Mouse (Mus musculus): ENCODE measurements at regions not wholly inside any gene's neighbourhood (a gene's known extent, or its start where the extent isn't known, plus 50 kb on each side); places are given as distances from the start of the nearest gene placed in this dataset.

DNA sequence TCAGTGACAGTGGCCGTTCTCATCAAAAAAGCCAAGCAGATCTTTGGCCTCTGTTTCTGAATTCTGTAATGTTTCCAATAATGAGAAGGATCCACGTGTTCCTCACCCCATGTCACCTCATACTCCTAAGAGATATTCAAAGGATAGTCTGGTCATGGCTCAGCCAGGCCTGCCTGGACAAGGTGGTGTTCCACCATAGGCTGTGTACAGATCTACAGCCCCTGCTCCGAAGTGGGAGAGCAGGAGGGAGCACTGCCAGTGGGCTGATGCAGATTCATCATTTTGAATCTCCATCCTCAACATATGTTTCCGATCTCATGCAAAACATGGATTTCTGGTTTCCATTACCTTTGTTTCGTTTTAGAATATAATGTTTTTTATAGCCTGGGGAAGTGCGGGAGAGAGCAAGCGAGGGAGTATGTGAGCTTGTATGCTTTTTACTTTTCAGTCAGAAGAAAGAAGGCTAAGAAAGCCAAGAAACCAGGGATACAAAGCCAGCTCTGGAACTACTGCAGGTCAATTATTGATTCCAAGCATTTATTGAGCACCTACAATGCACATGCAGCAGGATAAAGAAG is 166.5 kb upstream of the Usp24 start:
- H3K9me3 ChIP-seq = no peaks in the 10 kb centered on the region

DNA sequence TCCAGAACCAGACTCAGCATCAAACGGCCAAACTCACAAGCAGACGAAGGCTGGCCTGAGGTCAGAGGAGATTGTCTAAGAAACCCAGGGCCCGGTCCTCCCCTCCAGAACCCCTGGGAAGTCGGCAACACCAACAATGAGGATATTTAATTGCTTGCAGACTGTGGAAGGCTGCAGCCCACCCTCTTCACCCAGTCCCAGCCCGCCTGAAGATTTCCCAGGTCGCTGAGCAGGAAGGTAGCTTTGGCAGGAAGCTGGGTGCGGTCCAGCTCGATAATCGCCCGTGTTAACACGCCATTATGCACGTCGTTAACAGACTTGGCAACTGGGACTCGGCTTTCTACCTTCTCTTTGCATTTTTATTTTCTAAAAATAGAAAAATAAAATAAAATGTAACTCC is 165.2 kb upstream of the Usp24 start:
- H3K27ac ChIP-seq = no peak overlapping the region

More for the DNA sequence above, 166.5 kb upstream of the Usp24 start:
- H3K4me1 ChIP-seq = no peaks in the 10 kb centered on the region; the same call in 1 of the 2 replicates
- H3K27ac ChIP-seq = no peak overlapping the region
- no peaks in the 10 kb centered on the region for H3K36me3 ChIP-seq
- no peaks in the 10 kb centered on the region for H3K27me3 ChIP-seq (ENCODE audit: insufficient read depth, poor library complexity, severe bottlenecking)
- no peak for DNase-seq (ENCODE audit: low spot score)
- H3K4me3 ChIP-seq = no peak overlapping the region
- 89% methylated on average over 7 of the region's 7 CpGs for WGBS

DNA sequence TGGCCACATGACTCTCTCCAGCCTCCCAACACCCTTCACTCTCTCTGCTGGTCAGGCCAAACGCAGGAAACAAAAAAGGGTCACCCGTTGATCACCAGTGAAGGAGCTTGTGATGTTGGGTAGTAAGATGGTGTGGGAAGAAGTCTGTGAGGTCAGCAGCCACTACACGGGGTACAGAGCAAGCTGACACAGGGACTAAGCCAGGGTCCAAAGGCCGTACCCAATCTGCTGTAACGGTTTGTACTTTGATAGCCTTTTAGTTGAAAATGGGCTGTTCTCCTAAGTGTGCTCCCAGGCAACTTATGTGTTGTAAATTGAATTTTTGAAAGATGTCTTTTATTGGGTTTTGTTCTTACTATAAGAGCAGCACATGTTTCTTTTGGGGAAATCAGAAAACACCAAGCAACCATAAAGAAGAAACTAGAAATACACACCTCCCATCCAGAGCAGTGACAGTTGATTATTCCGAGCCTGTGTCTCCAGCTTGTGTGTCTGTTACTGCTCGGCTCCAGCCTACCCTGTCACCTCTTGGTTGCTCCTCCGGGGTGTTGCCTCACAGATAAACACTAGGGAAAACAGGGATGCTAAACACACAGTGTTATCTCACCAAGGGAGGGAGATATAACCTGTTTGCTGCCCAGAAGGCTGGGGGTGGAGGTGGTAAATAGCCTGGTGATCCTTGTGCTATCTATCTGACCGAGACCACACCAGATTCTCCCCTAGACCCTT is 158.4 kb upstream of the Usp24 start:
- Histone ChIP-seq H3K4me1 (no peaks in the 10 kb centered on the region), H3K4me3 (no peak overlapping the region), H3K27me3 (ENCODE audit: insufficient read depth, poor library complexity, severe bottlenecking) (no peaks in the 10 kb centered on the region), H3K9me3 (no peaks in the 10 kb centered on the region), H3K36me3 (no peaks in the 10 kb centered on the region), H3K27ac (no peak overlapping the region)
- WGBS = 54% methylated on average over 9 of the region's 9 CpGs
- no peak for DNase-seq (ENCODE audit: low spot score)

More for the DNA sequence above, 165.2 kb upstream of the Usp24 start:
- no peaks in the 10 kb centered on the region for H3K9me3 ChIP-seq
- no peak overlapping the region for H3K4me3 ChIP-seq
- H3K27me3 ChIP-seq (ENCODE audit: insufficient read depth, poor library complexity, severe bottlenecking) = no peaks in the 10 kb centered on the region
- WGBS = 79% methylated on average over 14 of the region's 14 CpGs
- no peaks in the 10 kb centered on the region; the same call in 1 of the 2 replicates for H3K4me1 ChIP-seq
- DNase-seq (ENCODE audit: low spot score) = no peak
- no peaks in the 10 kb centered on the region for H3K36me3 ChIP-seq

DNA sequence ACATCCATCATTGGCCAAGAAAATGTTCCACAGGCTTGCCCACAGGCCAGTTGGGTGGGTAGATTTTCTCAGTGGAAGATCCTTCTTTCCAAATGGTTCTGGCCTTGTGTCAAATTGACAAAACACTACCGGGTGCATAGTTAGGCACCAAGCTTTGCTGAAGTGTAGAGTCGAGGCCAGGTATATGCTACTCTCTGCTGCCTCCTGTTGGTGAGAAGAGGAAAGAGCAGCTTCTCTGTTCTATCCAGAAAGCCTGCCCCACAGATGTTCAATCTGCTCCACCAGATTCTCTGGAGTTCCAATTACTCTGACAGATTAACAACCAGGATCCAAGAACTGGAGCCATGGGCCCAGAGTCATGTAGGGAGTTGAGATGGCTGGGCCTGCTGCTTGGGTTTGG is 154.4 kb upstream of the Usp24 start:
- Histone ChIP-seq H3K27me3 (ENCODE audit: insufficient read depth, poor library complexity, severe bottlenecking) (no peaks in the 10 kb centered on the region), H3K27ac (no peak overlapping the region), H3K9me3 (no peaks in the 10 kb centered on the region), H3K4me3 (no peak overlapping the region), H3K36me3 (no peaks in the 10 kb centered on the region), H3K4me1 (no peaks in the 10 kb centered on the region)
- WGBS = 58% methylated on average over 2 of the region's 2 CpGs
- no peak for DNase-seq (ENCODE audit: low spot score)

DNA sequence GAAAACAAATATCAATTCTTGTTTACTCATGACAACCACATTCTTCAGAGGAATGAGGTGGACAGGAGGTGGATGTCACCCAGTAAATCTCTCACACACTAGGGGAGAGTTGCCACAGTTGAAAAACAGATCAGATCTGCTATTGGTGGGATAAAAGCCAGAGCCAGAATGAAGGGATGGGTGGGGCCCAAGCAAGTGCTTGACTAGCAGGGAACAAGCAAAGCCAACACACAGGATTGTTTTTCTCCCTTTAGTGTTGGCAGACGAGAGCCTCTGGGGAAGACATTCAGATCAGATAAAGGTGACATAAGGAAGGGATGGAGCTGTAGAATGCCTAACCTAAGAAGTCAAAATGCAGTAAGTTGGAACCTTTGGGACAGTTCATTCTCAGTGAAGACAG is 153.5 kb upstream of the Usp24 start:
- no peak for DNase-seq (ENCODE audit: low spot score)
- Histone ChIP-seq H3K27me3 (ENCODE audit: insufficient read depth, poor library complexity, severe bottlenecking) (no peaks in the 10 kb centered on the region), H3K27ac (no peak overlapping the region), H3K9me3 (no peaks in the 10 kb centered on the region), H3K36me3 (no peaks in the 10 kb centered on the region), H3K4me1 (no peaks in the 10 kb centered on the region), H3K4me3 (no peak overlapping the region)
- 33% methylated on average over 1 of the region's 1 CpGs for WGBS

DNA sequence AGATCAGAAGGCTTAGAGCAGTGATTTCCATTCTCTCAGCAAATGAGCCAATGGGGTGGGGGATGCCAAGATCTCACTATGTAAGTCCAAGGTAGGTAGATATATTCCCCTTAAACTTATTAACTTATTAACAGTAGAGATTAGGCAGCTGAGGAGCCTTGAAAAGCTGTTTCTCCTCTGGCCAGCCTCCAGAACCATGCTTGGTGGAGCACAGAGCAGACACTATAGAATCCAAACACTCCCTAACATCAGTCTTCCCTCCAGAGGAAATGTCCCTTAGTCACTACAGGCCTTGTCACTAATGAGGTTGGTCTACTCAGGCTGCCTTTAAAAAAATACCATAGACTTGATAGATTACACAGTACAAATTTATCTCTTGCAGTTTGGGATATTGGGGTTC is 152.8 kb upstream of the Usp24 start:
- no peaks in the 10 kb centered on the region for H3K36me3 ChIP-seq
- H3K4me3 ChIP-seq = no peak overlapping the region
- H3K9me3 ChIP-seq = no peaks in the 10 kb centered on the region
- no peaks in the 10 kb centered on the region for H3K27me3 ChIP-seq (ENCODE audit: insufficient read depth, poor library complexity, severe bottlenecking)
- no peak overlapping the region for H3K27ac ChIP-seq
- DNase-seq (ENCODE audit: low spot score) = no peak
- no peaks in the 10 kb centered on the region for H3K4me1 ChIP-seq

DNA sequence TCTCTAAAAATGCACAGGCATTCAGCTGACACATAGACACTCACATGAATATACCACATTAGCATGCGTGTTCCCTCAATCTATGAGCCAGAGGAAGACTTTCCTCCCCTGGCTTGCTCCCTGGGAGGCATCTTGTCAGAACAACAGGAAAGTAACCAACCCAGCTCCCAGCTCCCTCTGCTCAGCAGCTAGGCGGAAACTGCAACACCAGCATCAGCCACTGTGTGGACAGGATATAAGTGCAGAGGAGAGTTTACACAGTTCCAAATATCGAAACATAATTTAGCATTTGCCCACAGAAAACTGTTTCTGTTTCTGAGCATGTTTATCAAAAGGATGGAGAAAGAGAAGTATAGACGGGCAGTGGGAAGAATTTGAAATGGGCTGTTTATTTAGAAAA is 148.3 kb upstream of the Usp24 start:
- Histone ChIP-seq H3K4me3 (no peak overlapping the region), H3K9me3 (no peaks in the 10 kb centered on the region), H3K4me1 (no peaks in the 10 kb centered on the region), H3K36me3 (no peaks in the 10 kb centered on the region), H3K27me3 (ENCODE audit: insufficient read depth, poor library complexity, severe bottlenecking) (no peaks in the 10 kb centered on the region), H3K27ac (no peak overlapping the region)
- no peak for DNase-seq (ENCODE audit: low spot score)
- 65% methylated on average over 4 of the region's 4 CpGs for WGBS

DNA sequence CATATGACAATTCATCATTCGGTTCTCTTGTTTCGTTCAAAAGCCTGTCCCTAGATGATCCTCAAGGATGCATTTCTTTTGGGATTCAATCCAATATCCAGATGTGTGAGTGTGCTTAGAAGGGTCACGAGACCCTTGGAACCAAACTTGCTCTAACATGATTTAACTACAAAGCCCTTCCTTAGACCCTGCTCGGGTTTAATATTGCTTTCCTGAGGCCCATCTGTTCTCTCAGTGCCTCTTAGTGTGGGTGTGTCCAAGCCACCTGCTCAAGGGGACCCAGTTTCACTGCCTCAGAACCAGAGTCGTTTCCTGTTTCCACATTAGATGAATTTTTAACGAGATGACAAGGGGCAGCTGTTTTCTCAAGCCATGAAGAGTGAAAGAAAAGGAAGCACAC is 147.3 kb upstream of the Usp24 start:
- Histone ChIP-seq H3K36me3 (no peaks in the 10 kb centered on the region), H3K27ac (no peak overlapping the region), H3K27me3 (ENCODE audit: insufficient read depth, poor library complexity, severe bottlenecking) (no peaks in the 10 kb centered on the region), H3K9me3 (no peaks in the 10 kb centered on the region), H3K4me3 (no peak overlapping the region), H3K4me1 (no peaks in the 10 kb centered on the region)
- DNase-seq (ENCODE audit: low spot score) = no peak
- 81% methylated on average over 6 of the region's 6 CpGs for WGBS

DNA sequence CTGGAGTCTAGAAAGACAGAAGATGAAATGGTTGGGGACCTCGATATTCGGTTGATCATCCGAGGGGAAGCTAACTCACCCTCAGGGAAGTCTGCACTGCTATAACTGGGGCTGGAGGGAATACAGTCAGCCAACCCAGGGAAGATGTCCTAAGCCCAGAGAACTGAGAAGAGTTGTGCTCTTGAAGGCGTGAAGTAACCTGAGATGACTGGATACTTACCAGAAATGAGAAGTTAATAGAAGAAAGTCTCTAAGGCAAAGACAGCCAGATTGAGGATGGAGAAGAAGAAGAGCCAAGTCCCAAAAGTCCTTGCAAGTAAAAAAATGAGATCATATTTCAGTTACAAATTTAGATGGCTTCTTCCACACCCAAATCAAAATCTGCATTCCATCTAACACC is 146.5 kb upstream of the Usp24 start:
- no peaks in the 10 kb centered on the region for H3K9me3 ChIP-seq
- no peaks in the 10 kb centered on the region for H3K27me3 ChIP-seq (ENCODE audit: insufficient read depth, poor library complexity, severe bottlenecking)
- H3K4me1 ChIP-seq = no peaks in the 10 kb centered on the region
- WGBS = 89% methylated on average over 4 of the region's 4 CpGs
- no peak overlapping the region for H3K4me3 ChIP-seq
- no peak overlapping the region for H3K27ac ChIP-seq
- DNase-seq (ENCODE audit: low spot score) = no peak
- H3K36me3 ChIP-seq = no peaks in the 10 kb centered on the region

DNA sequence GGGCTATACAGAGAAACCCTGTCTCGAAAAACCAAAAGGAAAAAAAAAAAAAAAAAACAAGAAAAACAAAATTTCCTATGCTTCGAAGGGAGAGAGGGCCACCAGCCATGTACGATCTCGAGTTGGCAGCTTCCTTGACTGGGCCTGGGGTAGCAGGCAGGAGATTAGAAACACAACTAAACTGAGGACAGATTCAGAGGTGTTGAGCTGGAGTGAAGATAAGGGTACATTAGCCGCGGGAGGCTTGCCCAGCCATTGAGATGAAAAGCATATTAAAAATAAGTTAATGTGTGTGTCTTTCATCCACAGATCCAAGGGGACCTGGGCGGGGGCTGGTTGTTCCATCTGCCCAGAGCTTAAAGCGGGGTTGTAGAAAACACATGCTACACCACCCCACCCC is 145.3 kb upstream of the Usp24 start:
- H3K9me3 ChIP-seq = no peaks in the 10 kb centered on the region
- no peaks in the 10 kb centered on the region for H3K36me3 ChIP-seq
- no peak overlapping the region for H3K4me3 ChIP-seq
- H3K27ac ChIP-seq = no peak overlapping the region
- DNase-seq (ENCODE audit: low spot score) = no peak
- no peaks in the 10 kb centered on the region for H3K27me3 ChIP-seq (ENCODE audit: insufficient read depth, poor library complexity, severe bottlenecking)
- H3K4me1 ChIP-seq = no peaks in the 10 kb centered on the region
- WGBS = 46% methylated on average over 8 of the region's 8 CpGs

DNA sequence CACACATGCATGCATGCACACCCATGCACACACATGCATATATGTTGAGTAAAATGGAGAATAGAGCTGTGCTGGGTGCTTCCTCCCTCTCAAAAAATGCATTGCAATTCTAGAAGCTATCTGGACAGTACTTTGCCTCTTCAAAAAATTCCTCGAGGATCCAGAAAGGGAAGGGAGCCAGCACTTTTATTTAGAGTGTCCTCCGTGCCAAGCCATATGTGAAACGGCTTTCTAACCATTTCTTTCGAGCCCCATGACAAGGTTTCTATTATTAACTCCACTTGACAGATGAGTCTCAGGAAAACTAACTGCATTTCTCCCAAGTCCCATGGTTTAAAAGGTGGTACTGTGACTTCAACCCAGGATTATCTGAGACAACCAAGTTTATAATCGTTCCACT is 140.7 kb upstream of the Usp24 start:
- H3K27ac ChIP-seq = no peak overlapping the region
- no peaks in the 10 kb centered on the region for H3K4me1 ChIP-seq
- H3K4me3 ChIP-seq = no peak overlapping the region
- 53% methylated on average over 5 of the region's 5 CpGs for WGBS
- H3K27me3 ChIP-seq (ENCODE audit: insufficient read depth, poor library complexity, severe bottlenecking) = no peaks in the 10 kb centered on the region
- H3K9me3 ChIP-seq = no peaks in the 10 kb centered on the region
- no peaks in the 10 kb centered on the region for H3K36me3 ChIP-seq
- no peak for DNase-seq (ENCODE audit: low spot score)

DNA sequence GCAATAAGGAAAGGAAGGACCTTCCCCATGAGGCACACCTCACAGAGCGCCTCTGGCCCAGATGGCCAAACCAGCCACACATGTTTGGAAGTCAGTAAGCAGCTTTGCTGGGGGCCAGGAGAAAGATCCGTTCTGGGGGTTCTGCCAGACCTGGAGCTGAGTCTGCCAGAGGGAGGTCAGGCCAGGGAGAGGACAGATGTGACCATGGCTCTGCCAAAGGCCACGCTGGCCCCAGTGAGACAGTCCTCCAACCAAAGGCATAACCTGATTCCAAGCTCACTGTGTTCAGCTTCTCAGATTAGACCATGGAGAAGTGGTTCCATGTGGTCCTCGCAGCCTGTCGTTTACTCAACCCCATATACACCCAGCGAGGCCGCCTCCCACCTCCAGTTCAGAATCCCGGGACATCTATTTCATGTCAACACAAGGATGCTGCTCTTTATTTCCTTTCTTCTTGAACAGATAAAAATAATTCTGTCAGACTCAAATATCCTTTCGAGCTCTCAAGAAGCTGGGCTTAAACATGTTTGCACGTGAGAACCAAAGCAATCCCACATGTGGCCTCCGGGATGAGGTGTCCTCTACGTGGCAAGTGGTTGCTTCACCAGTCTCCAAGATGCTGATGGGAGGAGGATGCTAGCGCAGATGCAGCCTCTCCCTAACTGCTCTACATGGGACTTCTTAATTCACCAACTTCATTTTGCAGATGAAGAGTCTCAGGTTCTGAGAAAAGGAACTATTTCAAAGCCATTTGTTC is 130.1 kb upstream of the Usp24 start:
- Histone ChIP-seq H3K36me3 (no peaks in the 10 kb centered on the region), H3K27me3 (ENCODE audit: insufficient read depth, poor library complexity, severe bottlenecking) (no peaks in the 10 kb centered on the region), H3K9me3 (no peaks in the 10 kb centered on the region), H3K4me1 (no peaks in the 10 kb centered on the region), H3K4me3 (no peak overlapping the region), H3K27ac (no peak overlapping the region)
- no peak for DNase-seq (ENCODE audit: low spot score)
- 83% methylated on average over 13 of the region's 13 CpGs for WGBS

DNA sequence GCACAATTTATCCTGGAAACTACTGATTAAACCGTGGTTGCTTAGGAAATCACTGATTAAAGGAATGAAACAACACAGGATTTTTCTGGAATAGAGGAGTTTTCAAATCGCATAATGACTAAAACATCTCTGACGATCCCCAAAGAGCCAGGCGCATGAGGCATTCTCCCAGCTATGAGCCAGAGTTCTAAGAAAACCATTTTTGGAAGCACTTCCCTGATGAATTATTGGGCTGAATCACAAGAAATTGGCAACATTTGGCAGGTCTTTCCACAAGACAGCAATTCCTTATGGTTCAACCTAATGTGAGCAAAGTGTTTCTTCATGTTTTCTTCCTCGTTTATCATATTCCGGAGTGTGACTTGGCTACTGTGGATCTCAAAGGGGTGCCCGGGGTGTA is 129.3 kb upstream of the Usp24 start:
- no peak for DNase-seq (ENCODE audit: low spot score)
- no peaks in the 10 kb centered on the region for H3K4me1 ChIP-seq

More for the DNA sequence above, 129.3 kb upstream of the Usp24 start:
- H3K36me3 ChIP-seq = no peaks in the 10 kb centered on the region
- H3K27ac ChIP-seq = no peak overlapping the region
- H3K9me3 ChIP-seq = no peaks in the 10 kb centered on the region
- 86% methylated on average over 7 of the region's 7 CpGs for WGBS
- H3K4me3 ChIP-seq = no peak overlapping the region
- no peaks in the 10 kb centered on the region for H3K27me3 ChIP-seq (ENCODE audit: insufficient read depth, poor library complexity, severe bottlenecking)

Data from heart, embryonic 10.5 days (tissue).